ENCODE assay signal across 16 mouse cellular contexts in the genomic region with DNA sequence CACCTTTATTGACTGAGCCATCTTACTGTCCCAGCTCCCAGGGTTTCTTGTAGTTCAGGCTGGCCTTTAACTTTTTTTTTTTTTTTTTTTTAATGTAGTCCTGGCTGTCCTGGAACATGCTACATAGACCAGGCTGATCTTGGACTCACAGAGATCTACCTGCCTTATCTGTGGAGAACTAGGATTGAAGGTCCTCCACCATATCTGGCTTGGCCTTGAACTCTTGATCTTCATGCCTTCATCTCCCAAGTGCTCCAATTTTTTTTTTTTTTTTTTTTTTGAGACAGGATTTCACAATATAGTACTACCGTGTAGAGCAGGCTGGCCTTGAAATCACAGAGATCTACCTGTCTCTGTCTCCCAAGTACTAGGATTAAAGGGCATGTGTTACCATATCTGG.
"Had no signal": no experiment of that assay in that cellular context is flagged by ENCODE, and none has a peak within 500 bp of the region (broad histone marks: within the 10 kb centered on the region; RNA-seq: fewer than 3 reads in every experiment).

No protein-coding gene starts in this region.

- H3K4me3 ChIP-seq: neural tube, embryonic 13.5 days; neural tube, embryonic 15.5 days; stomach, embryonic 15.5 days had no signal

- H3K36me3 ChIP-seq: neural tube, embryonic 13.5 days; neural tube, embryonic 15.5 days; stomach, embryonic 15.5 days had no signal

- H3K9ac ChIP-seq: neural tube, embryonic 13.5 days; neural tube, embryonic 15.5 days; stomach, embryonic 15.5 days had no signal

- H3K27me3 ChIP-seq: neural tube, embryonic 13.5 days; neural tube, embryonic 15.5 days; stomach, embryonic 15.5 days had no signal

- H3K9me3 ChIP-seq: neural tube, embryonic 13.5 days; neural tube, embryonic 15.5 days; stomach, embryonic 15.5 days had no signal

- H3K27ac ChIP-seq: neural tube, embryonic 13.5 days; neural tube, embryonic 15.5 days; stomach, embryonic 15.5 days; stomach, postnatal 0 days had no signal

- DNase-seq: retina, postnatal 1 day; right cerebral cortex, adult 18-20 months; right cerebral cortex, postnatal 14 days; right cerebral cortex, postnatal 25 days; right cerebral cortex, postnatal 4 days; spleen, adult 18-20 months; thymus, adult 18-20 months; thymus, adult 2 months; thymus, postnatal 14 days; thymus, postnatal 25 days; thymus, postnatal 36 days; thymus, postnatal 4 days had no signal

- H3K4me2 ChIP-seq: neural tube, embryonic 13.5 days; neural tube, embryonic 15.5 days; stomach, embryonic 15.5 days had no signal
